Mouse (Mus musculus) forelimb bud, embryonic 11.5 days (tissue): ENCODE measurements at regions not wholly inside any gene's neighbourhood (a gene's known extent, or its start where the extent isn't known, plus 50 kb on each side); places are given as distances from the start of the nearest gene placed in this dataset.
A peak's percentile ranks its signal among the peaks of the same experiment; 100 is the strongest.

Source experiments
- DNase-seq: peaks from one replicate; pipeline ENCODE4 v3.0.0-alpha.2; 2012; ENCODE audit warnings: low read depth, low spot score

DNA sequence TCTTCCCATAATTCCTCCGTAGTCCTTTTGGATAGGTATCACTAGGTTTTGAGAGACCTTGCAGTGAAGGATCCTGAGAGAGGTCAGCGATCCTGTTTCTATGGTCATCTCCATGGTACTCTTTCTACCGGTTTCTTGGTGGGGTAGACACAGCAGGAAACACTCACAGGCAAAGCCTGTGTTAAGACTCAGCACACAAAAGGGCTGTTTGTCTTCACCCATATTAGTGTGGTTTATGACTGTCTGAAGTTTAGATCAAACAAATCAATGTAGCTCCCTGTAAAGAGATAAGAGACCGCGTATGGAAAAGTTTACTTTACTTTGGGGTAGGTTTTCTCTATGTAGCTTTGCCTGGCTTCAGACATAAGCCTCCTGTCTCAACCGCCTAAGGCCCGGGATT is 282.5 kb upstream of the Rbms1 start:
- no peak for DNase-seq

DNA sequence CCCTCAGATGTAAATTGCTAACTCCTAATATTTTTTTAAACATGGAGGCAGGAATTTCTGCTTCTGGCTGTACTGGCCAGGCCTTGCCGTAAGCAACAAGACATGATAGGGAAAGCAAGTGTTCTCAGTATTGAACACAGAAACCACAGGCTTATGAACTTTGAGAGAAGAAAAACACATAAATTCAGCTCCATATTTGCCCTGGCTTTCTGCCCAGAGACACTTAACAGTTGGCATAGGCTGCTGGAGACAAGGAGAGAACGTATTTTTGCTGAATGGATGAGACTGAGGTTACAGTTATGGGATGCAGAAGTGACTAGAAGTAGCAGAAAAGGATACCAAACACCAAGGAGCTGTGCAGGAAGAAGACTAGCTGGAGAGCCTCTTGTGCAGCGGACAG is 258.7 kb upstream of the Rbms1 start:
- no peak for DNase-seq

DNA sequence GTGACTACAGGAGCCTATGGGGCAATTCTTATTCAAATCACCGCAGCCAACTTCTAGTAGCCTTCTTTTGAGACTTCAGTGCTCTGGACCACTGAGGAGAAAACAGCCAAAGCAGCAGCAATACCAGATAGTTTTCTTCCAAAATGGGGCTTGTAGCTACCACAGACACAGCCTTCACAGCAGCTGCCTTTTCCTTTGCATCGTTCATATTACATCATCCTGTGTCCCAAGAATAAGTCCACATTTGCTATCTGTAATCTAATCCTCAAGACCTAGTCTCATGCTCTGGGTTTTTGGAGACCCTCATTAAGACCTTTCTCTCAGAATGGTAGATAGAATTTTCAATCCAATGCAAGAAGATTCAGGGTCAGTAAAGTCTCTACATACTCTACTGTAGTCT is 258.2 kb upstream of the Rbms1 start:
- DNase-seq: no peak

DNA sequence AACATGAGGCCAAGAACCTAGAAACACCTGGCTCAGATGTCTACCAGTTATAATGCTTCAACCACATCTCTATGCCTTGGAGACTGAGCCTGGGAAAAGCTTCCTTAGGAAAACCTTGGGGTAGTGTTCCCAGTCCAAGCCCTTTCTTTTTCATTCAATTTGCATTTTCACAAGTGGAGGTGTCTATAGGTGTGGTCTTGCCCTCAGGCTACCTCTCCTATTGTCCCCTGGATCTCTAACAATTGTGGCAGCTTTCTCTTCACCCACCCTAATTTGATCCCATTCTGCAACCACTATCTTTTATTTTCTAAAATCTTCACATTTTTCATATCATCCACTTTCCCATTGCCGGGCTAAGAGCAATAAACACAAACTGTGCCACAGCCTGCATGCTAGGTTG is 251.0 kb upstream of the Rbms1 start:
- no peak for DNase-seq

DNA sequence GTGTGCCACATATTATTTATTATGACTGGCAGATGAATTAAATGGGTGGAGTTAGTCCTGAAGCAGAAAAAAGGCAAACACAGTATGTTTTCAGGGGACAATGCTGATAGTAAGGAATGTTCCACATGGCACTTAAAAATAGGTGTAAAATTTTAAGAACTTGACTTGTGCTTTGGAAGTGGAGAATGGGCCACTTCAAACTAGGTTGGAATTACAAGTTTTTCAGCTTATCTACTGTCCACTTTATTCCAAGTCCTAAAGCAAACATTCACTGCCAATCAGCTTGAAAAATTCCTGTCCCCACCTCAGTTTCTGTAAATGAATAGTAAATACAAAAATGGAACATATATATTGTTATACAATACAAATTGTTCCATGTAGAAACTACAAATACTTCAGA is 238.4 kb upstream of the Rbms1 start:
- no peak for DNase-seq

DNA sequence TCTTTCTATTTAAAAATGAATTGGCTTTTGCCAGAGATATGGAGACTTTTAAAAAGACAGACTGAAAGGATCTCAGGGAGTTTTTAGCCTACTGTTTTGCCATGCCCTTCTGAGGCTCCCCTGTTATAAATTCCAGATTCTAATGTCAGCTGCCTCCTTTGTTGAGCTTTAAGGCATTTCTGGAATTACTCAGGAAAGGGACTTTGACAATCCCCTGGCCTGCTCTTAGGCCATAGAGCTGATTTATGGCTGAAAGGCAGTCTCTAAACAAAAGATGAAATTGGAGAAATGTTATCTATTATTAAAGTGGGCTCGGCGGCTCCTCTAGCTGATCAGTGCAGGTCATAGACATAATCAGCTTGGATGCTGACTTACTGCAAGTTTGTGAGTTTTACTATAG is 231.0 kb upstream of the Rbms1 start:
- peak; percentile 12 for DNase-seq

DNA sequence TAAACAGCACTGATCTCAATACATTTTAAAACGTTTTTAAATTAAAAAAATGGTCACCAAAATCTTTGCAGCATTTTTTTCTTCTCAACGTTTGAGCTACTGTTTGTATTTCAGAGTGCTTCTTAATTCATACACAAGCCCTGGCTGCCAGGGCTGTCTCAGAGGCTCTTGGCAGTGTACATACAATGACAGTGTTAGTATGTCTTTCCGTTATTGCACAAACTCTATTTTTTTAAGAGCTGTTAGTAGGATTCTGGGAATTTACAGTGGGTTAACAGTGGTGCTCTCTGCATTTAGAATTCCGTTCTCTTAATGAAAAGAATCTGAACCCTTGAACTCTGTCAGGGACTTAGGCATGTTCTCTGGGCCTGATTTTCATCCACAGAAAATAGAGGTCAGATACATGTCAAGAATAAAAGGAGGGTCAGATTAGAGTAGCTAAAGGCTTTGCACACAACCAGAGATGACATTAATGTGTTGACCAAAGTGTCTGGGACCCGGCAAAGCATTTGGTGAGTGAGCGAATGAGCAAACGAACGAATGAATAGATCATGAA is 219.5 kb upstream of the Rbms1 start:
- DNase-seq: no peak

DNA sequence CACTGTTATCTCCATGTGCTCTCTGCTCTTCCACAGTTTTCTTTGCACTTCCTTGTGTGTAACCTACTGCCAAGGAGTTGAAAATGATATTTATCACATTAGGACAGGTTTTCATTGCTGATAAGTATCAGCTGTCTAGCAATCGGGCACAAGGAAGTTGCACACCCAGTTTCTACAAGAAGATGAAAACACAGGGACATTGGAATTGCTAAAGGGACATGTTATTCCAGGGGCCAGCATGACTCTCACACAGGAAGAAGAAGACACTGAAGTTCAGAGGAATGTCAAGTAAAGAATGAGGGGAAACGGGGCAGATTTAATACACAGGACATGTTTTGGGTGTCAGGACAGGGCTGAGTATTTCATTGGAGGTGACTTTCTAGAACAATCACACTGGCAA is 214.8 kb upstream of the Rbms1 start:
- no peak for DNase-seq

DNA sequence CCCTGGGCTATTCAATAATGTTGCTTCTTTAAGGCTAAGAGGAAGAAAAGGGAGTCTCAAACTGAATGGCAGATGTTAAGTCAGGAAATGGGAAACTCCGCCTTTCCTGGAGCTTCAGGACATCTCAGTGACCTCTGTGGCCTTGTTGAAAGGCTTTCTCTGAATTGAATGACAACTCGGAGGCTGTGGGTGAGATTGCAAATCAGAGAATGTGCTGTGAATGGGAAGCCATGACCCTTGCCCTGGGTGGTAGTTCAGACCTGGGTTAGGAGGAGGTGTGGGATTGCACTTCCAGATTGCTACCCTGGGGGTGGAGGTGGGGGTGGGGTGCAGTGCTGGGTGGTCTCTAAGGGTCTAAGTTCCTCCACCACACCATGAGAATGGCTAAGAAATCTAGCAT is 213.8 kb upstream of the Rbms1 start:
- DNase-seq: no peak

DNA sequence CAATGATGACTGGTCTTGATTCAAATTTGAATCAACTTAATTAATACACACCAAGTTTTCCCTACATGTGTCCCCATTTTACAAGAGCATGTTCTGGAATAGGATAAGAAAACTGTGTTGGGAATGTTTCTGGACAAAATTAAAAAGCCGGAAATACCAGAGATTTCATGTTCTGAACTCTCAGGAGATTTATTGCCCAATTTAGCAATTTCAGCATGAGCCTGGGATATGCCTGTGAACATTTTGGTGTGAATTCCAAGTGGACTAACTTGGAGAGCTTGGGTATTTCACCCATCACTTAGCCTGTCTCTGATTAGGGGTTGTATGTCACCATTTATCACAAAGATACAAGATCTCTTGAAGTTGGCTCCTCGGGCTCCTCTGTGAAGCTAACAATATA is 210.6 kb upstream of the Rbms1 start:
- DNase-seq: peak; percentile 29

DNA sequence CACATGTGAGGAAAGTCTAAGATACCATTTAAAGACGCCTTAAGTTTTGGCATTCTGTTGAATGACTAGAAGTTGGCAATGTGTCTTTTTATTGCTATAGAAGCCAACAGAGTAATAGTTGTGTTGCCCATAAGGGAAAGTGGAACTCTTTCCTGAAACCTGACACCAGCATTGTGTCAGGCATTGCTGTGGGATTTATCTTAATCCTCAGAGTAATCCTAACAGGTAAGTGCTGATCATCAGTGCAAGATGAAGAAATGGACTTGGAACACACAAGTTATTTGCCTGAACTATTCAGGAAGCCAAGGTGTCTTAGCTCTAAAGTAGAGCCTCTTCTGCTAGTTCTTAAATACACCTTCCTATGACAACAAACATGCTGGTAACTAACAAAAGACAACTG is 198.3 kb upstream of the Rbms1 start:
- no peak for DNase-seq

DNA sequence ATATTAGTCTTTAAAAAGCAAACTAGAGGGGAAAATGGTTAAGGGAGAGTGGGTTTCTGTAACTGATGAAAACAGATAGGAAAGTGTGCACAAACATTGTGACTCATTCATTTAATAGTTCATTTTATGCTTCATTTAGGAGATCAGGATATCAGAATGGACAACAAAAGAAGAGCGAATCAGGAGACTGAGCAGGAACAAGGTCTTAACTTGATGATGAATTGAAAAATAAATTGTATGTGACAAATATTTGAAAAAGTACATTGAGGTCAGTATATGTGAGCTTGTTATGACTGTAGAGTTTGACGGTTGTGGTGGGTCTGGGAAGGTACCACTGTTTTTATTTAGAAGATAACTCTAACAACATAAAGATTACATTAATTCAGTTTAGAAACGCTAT is 196.8 kb upstream of the Rbms1 start:
- DNase-seq: no peak

DNA sequence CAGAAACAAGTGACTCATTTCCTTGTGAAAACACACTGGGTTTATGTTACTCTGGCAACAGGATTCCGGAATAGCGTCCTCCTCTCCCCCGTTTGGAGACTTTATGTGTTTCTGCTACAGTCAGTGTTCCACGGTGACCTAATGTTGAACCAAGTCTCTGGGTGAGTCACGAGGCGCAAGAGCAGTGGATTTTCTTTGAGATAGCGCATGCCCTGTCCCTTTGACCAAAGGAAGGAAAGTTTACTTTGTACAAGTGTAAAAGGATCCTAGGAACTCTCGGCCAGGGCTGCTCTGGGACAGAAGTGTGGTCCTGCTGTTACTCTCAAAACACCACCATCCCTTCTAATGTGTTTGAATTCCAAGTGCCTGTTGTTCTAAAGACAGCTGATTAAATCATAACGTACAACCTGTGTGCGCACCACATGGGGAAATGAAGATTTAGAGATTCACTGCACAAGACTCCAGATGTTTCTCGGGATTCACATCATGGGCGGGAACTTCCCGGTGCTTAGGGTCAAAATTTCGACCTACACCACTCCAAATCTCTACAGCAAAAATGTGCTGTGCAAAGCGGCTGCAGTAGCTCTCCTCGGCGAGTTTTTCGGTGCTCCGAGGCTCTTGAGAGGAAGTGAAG is 176.1 kb upstream of the Rbms1 start:
- DNase-seq: peak; percentile 40

DNA sequence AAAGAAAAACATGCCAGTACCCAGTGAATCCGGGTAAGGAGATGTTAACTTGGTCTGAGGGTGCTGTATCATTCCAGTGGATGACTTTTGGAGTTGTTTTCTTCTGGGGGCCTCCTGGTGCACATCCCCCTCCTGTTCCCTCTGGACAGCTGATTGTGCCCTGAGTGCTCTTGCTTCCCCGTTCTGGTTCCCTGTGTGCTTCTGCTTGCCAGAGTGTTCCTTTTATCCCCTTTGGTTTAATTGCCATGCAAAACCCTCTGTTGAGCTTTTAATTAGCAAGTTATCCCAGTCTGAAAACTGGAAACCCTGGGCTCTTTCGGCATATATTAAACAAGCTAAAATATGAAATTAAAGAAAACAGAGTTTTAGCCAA is 175.6 kb upstream of the Rbms1 start:
- DNase-seq: no peak

DNA sequence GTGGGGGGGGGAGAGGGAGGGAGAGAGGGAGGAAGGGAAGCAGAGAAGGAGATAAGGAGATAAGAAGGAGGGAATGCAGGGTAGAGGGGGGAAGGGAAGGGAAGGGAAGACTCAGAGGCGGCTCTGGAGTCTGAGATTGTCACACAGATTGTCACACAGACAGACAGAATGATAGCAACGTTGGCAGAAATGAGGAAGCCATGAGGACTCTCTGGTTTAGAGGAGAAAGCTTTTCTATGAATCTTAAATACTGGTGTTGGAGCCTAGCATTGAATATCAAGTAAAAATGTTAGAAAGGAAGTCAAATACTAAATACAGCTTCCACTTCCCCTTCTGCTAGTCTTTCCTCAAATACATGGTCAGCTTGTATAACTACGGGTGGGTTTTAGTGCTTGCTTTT is 174.4 kb upstream of the Rbms1 start:
- DNase-seq: no peak

DNA sequence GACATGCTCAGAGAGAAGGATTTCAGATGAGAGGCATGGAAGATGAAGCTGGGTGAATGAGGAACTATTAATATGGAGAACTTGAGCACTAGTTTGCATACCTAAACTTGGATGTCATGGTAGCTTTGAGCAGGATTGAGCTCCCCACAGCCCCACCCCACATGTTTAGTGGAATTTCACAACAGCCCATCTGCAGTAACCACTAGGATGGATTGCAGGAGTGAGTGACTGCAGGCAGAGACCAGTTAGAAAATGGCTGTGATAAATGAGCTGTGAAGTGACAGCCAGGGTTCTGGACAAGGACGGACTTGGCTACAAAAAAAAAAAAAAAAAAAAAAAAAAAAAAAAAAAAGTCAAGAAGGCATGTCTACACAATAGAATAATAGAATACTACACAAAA is 173.9 kb upstream of the Rbms1 start:
- no peak for DNase-seq

DNA sequence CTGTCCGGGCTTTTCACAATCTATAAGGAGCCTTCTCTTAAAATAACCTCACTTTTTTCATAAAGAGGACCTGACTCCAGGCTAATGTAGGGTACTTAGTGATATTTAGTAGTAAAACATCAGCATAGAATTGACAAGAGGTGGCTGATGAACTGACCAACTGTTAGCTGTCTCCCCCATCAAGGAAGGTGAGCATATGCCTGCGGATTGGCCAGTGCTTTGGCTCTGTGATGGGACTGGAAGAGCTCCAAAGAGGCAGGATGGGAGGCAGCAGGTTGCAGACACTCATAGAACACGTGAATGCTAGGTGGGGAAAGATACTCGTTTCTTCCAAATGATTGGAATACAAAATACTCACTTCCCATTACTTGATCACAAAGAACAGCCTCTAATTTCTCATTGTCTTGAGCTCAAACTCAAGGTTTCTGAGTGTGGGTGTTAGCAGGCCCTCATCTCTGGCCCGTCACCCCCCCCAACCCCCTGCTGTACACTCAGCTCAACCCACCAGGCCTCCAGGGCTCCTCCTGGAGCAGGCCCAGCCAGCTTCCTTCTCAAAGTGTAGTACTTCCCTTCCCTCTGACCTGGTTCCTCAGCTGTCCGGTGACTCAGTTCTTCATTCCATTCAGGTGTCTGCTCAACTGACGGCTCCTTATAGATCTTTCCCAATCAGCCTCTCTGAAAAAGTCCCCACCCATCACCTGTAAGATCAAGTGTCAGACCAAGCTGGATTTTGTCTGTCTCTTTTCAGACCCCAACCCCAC is 160.2 kb upstream of the Rbms1 start:
- no peak for DNase-seq

DNA sequence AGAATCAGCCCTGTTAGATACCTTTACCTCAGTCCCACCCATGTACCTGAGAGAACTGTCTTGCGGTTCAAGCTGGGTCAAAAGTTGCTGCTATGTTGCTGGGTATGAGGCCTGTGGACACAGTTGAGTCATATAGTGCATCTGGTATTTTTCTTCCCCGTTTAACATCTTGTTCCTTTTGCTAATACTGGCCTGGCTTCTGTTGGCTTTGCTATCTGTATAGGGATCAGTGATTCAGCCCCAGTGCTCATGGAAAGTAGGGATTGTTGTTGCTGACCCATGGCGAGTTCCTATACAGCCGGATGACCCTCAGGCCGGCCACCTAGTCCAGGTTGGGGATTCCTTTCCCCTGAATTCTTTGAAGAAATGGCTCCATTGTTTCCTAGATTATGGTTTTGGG is 158.3 kb upstream of the Rbms1 start:
- no peak for DNase-seq

DNA sequence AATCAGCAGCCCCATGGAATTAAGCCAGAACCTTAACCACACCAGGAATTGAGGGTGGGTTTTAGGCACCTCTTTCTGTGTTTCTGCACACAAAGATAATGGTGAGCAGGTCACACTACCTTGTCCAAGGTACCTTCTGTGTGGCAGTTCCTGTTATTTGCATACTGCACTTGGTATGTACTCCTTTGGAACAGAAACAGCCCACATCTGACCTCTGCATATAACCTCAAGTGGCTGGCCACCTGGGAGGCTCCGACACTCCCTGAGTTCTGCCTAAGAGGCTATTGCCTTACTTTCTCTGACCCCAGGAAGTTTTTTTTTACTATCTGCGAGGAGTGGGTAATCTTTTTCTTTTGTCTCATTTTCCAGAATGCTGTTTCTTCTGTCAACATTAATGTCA is 151.6 kb upstream of the Rbms1 start:
- no peak for DNase-seq

DNA sequence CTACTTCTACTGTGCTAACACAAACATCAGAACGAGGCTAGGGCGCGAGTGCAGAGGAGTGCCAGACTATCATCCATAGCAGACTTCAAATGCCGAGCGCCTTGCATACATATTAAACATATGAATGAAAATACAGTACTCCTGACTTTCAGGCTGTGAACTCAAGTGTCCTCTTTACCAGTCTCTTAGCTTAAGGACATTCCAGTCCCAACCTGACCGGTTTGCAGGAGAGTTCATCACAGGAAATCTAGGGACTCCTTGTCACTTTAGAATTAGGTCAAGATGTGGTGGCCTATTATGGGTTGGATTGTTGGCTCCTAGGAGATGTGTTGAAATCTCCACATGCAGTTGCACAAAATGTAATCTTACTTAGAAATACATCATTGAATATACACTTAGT is 150.9 kb upstream of the Rbms1 start:
- DNase-seq: no peak

DNA sequence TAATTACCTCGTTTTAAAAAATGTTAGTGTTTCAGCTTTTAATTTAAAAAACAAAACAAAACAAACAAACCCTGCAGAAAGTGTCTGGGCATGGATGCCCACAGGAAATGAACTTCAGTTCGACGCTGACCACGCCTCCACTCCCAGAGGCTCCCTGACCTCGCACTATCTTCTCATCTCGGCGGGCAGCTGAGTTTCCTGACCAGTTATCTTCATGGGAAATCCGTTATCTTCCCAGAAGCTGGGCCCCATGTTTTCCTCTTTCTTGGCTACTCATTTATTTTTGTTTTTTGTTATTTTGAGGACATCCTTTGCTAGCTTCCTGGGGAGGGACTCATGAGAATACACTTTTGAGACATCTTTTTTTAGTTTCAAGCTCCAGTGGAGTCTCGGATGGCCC is 147.6 kb upstream of the Rbms1 start:
- no peak for DNase-seq

DNA sequence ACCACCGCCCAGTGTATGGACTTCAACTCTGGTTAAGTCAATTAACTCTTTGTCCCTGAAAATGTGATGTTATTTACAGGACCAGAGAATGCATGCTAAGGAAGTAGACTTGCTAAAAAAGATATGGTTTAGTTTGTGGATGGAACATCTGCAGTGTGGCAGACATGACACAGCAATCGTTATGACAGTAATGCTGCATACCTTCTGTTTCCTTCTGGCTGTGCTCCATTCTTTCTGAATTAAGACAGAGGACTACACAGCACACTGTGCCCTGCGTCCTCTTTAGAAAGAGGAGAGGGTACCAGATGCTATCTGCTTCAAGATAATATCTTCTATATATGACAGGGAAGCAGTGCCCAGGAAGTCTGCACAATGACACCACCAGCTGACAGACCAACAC is 146.6 kb upstream of the Rbms1 start:
- DNase-seq: no peak

DNA sequence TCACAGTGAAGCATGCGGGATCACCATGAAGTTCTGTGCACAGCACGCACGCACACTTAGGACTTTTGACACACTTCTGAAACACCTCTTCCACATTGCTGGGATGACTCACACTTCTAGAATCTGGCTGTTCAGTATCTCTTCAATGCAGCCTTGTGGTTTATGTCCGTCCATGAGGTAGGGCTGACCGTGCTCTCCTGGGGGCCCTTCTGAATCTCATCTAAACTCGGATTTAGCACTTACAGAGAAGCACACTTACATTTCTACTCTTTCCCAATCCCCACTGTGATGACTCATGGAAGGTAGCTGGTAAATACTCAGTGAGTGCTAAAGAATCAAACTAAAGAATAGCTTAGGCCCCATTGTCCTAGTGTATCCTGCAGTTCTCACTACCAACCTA is 142.2 kb upstream of the Rbms1 start:
- DNase-seq: no peak

DNA sequence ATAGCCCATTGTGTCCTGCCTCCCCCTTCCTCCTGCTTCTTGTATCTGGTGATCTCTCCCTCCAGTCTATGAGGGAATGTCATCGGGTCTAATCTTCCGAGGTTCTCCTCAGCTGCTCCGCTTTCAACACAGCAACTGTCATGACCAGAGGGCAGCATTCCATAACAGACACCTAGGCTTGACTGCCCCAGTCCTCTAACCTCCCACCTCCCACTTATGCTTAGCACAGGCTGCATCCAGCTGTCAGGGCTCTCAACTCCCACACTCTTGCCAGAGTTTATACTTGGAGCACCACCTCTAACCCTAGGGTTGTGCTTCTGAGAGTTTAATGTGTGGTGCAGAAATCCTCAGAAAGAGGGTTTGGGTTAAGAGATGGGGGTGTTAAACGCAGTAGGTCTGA is 137.9 kb upstream of the Rbms1 start:
- DNase-seq: no peak
